Mouse (Mus musculus) intestine, embryonic 14.5 days (tissue): ENCODE results near the gene Ppp1r3a. TPM values are rescaled to one million over a fixed set of nuclear protein-coding genes. Genes with fewer than 3 reads are reported as not detected.
"Not testable (repeated sequence)": the region's sequence is repeated elsewhere in the genome, so short reads cannot be mapped to it uniquely, and the experiment has no call there.

Source experiments
- ATAC-seq: fragments of 200-750 bp; cut with Nextera tagmentation; replicated peaks from 2 replicates; pipeline ENCODE4 v1.8.0; 2017; ENCODE audit warnings: low read depth, moderate number of reproducible peaks, moderate TSS enrichment, moderate library complexity; ENCODE audit not compliant: low FRiP score, low TSS enrichment
- DNase-seq: peaks from one replicate; pipeline ENCODE4 v3.0.0-alpha.2; 2018; ENCODE audit warnings: low spot score
- H3K27ac ChIP-seq: fragments of 300-500 bp; sonication (generic); 2 replicates; pipeline ENCODE4 v1.5.1; 2014; ENCODE audit warnings: low read depth, mild to moderate bottlenecking, control low read depth
- H3K27me3 ChIP-seq: fragments of 300-500 bp; sonication (generic); replicated peaks from 2 replicates; pipeline ENCODE4 v1.6.1; 2014; ENCODE audit warnings: low read length, control low read depth; ENCODE audit not compliant: control insufficient read depth, insufficient read depth
- H3K36me3 ChIP-seq: fragments of 300-500 bp; sonication (generic); 2 replicates; pipeline ENCODE4 v1.6.1; 2014; ENCODE audit warnings: low read length, control low read depth; ENCODE audit not compliant: control insufficient read depth, insufficient read depth
- H3K4me1 ChIP-seq: fragments of 300-500 bp; sonication (generic); replicated peaks from 2 replicates; pipeline ENCODE4 v1.6.1; 2014; ENCODE audit warnings: low read length, control low read depth, mixed read lengths; ENCODE audit not compliant: control insufficient read depth, insufficient read depth
- H3K4me2 ChIP-seq: fragments of 300-500 bp; sonication (generic); 2 replicates; pipeline ENCODE4 v1.6.1; 2014; ENCODE audit warnings: low read length
- H3K4me3 ChIP-seq: fragments of 300-500 bp; sonication (generic); 2 replicates; pipeline ENCODE4 v1.5.1; 2014; ENCODE audit warnings: low read depth, low read length, control low read depth, mixed read lengths
- H3K9ac ChIP-seq: fragments of 300-500 bp; sonication (generic); 2 replicates; pipeline ENCODE4 v1.6.1; 2014; ENCODE audit warnings: mild to moderate bottlenecking, low read length
- H3K9me3 ChIP-seq: fragments of 300-500 bp; sonication (generic); 2 replicates; pipeline ENCODE4 v1.6.1; 2016; ENCODE audit warnings: low read length, control low read depth; ENCODE audit not compliant: control insufficient read depth
- WGBS: fragments of 180-500 bp; shearing (Covaris S2); extraction: QIAGEN DNeasy Blood & Tissue Kit; methylation state at CpG from one replicate; pipeline ENCODE4 v1.1.7; 2014; 5-methylcytosine and 5-hydroxymethylcytosine counted together
- polyA plus RNA-seq: library from polyadenylated mRNA; unstranded; fragments of >200 nt; fragmentation: Nextera tagmentation; extraction: Ambion mirVana; gene quantifications from 2 replicates; pipeline ENCODE4 v1.2.1, GENCODE M21; 2014

Gene Ppp1r3a
- polyA plus RNA-seq, 1 experiment from 2014 or later: not detected

- Histone ChIP-seq H3K27ac (no peak overlapping the region), H3K9me3 (no peaks in the 10 kb centered on the region), H3K4me3 (no peak overlapping the region), H3K4me2 (no peak overlapping the region), H3K9ac (no peak overlapping the region), H3K36me3 (no peaks in the 10 kb centered on the region), H3K4me1 (no peaks in the 10 kb centered on the region), H3K27me3 (no peaks in the 10 kb centered on the region)
- ATAC-seq (no peak), DNase-seq (no peak)
- 88% methylated on average over 2 of the region's 2 CpGs for WGBS
These were observed 19.1 kb downstream of the Ppp1r3a start for GRCm38 (mm10) chr6:14736017-14736416.

GRCm38 (mm10) chr6:14731011-14731410 lies 24.1 kb downstream of the Ppp1r3a start:
- no peaks in the 10 kb centered on the region for H3K27me3 ChIP-seq
- no peak overlapping the region for H3K4me2 ChIP-seq
- H3K4me1 ChIP-seq: no peaks in the 10 kb centered on the region
- H3K4me3 ChIP-seq: no peak overlapping the region
- ATAC-seq (no peak), DNase-seq (no peak)
- H3K9me3 ChIP-seq: no peaks in the 10 kb centered on the region
- WGBS: 77% methylated on average over 5 of the region's 5 CpGs
- H3K27ac ChIP-seq: no peak overlapping the region
- H3K9ac ChIP-seq: no peak overlapping the region
- no peaks in the 10 kb centered on the region for H3K36me3 ChIP-seq

GRCm38 (mm10) chr6:14720772-14721414 lies 34.2 kb downstream of the Ppp1r3a start:
- no peak for DNase-seq
- ATAC-seq: no peak
- Histone ChIP-seq H3K27ac (no peak overlapping the region), H3K4me1 (no peaks in the 10 kb centered on the region), H3K27me3 (no peaks in the 10 kb centered on the region), H3K9me3 (no peaks in the 10 kb centered on the region), H3K9ac (no peak overlapping the region), H3K36me3 (no peaks in the 10 kb centered on the region), H3K4me3 (no peak overlapping the region), H3K4me2 (no peak overlapping the region)
- 82% methylated on average over 4 of the region's 4 CpGs for whole genome bisulfite sequencing

- no peak for ATAC-seq
- H3K27me3 ChIP-seq: no peaks in the 10 kb centered on the region
These were observed 34.8 kb downstream of the Ppp1r3a start for GRCm38 (mm10) chr6:14720110-14720771.

GRCm38 (mm10) chr6:14715129-14715989 lies 39.7 kb downstream of the Ppp1r3a start:
- H3K27ac ChIP-seq: no peak overlapping the region
- WGBS: 66% methylated on average over 4 of the region's 4 CpGs
- no peak overlapping the region for H3K4me2 ChIP-seq
- H3K27me3 ChIP-seq: no peaks in the 10 kb centered on the region
- no peaks in the 10 kb centered on the region for H3K4me1 ChIP-seq
- no peak overlapping the region for H3K4me3 ChIP-seq
- no peak for ATAC-seq
- no peaks in the 10 kb centered on the region for H3K36me3 ChIP-seq
- DNase-seq: no peak
- H3K9ac ChIP-seq: no peak overlapping the region
- no peaks in the 10 kb centered on the region for H3K9me3 ChIP-seq

More at GRCm38 (mm10) chr6:14720110-14720771, 34.8 kb downstream of the Ppp1r3a start:
- no peak overlapping the region for H3K9ac ChIP-seq
- WGBS: 75% methylated on average over 6 of the region's 6 CpGs
- H3K4me2 ChIP-seq: no peak overlapping the region
- no peaks in the 10 kb centered on the region for H3K9me3 ChIP-seq
- H3K36me3 ChIP-seq: no peaks in the 10 kb centered on the region
- no peaks in the 10 kb centered on the region for H3K4me1 ChIP-seq
- DNase-seq: no peak
- no peak overlapping the region for H3K4me3 ChIP-seq
- no peak overlapping the region for H3K27ac ChIP-seq

GRCm38 (mm10) chr6:14712146-14712545 lies 42.9 kb downstream of the Ppp1r3a start:
- Histone ChIP-seq H3K4me2 (no peak overlapping the region), H3K9ac (no peak overlapping the region), H3K9me3 (no peaks in the 10 kb centered on the region), H3K36me3 (no peaks in the 10 kb centered on the region), H3K27ac (no peak overlapping the region), H3K4me3 (no peak overlapping the region), H3K27me3 (no peaks in the 10 kb centered on the region), H3K4me1 (no peaks in the 10 kb centered on the region)
- DNase-seq (no peak), ATAC-seq (no peak)
- 29% methylated on average over 2 of the region's 2 CpGs for WGBS

GRCm38 (mm10) chr6:14700030-14700429 lies 55.0 kb downstream of the Ppp1r3a start:
- DNase-seq (no peak), ATAC-seq (no peak)
- Histone ChIP-seq H3K27ac (no peak overlapping the region), H3K9ac (no peak overlapping the region), H3K36me3 (no peaks in the 10 kb centered on the region), H3K4me1 (no peaks in the 10 kb centered on the region), H3K4me3 (no peak overlapping the region), H3K4me2 (no peak overlapping the region), H3K9me3 (no peaks in the 10 kb centered on the region), H3K27me3 (no peaks in the 10 kb centered on the region)

- not testable (repeated sequence) for H3K9ac ChIP-seq, H3K27ac ChIP-seq, DNase-seq, H3K4me1 ChIP-seq, H3K27me3 ChIP-seq, H3K9me3 ChIP-seq, H3K4me2 ChIP-seq, H3K4me3 ChIP-seq, H3K36me3 ChIP-seq, ATAC-seq
- 91% methylated on average over 20 of the region's 20 CpGs for WGBS
These were observed 75.7 kb downstream of the Ppp1r3a start for GRCm38 (mm10) chr6:14679231-14679887.
